Mouse (Mus musculus) testis, adult 2 months (tissue): ENCODE results near the gene Emsy.

Experiments
- CTCF ChIP-seq: fragments of 200-500 bp; IDR thresholded peaks from 2 replicates; pipeline ENCODE4 v1.5.1; 2012; ENCODE audit warnings: low read depth, mild to moderate bottlenecking, inconsistent platforms, low read length, moderate library complexity; ENCODE audit not compliant: control insufficient read depth, insufficient read depth, insufficient replicate concordance
- POLR2A ChIP-seq: fragments of 200-500 bp; IDR thresholded peaks from 2 replicates; pipeline ENCODE4 v1.6.1; 2012; ENCODE audit warnings: low read depth, mild to moderate bottlenecking, inconsistent platforms, low read length, moderate library complexity; ENCODE audit not compliant: control insufficient read depth

DNA sequence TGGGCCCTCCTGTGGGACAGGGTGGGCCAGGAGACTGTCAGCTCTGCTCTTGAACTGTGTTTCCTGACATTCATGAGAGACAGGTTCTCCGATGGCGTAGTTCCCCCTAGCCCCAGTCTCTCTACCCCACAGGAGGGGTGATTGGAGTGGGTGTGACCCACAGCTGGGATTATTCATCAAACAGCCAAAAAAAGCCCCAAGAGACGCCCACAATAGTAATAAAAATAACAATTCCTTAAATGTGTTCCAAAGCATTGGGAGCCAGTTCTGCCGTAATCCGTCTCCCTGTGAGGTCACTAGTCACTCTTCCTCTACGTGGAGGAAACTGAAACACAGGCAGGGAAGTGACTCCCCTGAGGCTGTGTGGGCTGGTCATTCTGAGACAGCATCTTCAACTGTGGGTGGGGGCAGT is 113.8 kb downstream of the Emsy start:
- TF ChIP-seq CTCF (no peak), POLR2A (no peak)
